Mouse (Mus musculus): ENCODE results near the gene Kctd2. TPM values are rescaled to one million over a fixed set of nuclear protein-coding genes. Genes with fewer than 3 reads are reported as not detected.

Kctd2 gene
- total RNA-seq (2012; rRNA removed), result 14.0 and 19.5 TPM in 2 replicates

- H3K36me3 ChIP-seq (ENCODE audit: control insufficient read depth, insufficient read depth, low read length, poor library complexity, severe bottlenecking), result peaks cover 10% of the 10 kb centered on the region
Observed at GRCm38 (mm10) chr11:115419531-115420237, at the start of gene Kctd2, which contains the start of gene Atp5h. TSS of gene Kctd2 (plus strand) at chr11:115420128. TSS of gene Atp5h (minus strand) at chr11:115419962.

DNA sequence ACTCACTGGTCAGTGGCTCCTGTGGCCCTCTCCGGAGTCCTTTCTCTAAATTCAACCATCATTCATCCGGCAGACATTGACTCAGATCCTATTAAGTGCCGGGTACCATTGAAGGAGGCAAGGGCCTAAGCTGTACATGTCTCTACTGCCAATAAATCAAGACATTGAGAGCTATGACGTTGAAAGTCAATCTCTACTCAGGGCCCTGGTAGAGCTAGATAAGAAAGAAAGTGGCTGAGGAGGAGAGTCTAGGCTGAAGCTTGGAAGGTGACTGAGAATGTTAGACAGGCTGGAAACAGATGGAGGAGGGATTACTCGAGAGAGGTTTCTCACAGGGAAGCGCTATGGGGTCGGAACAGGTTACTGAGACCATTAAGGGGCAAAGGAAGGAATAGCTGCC, 49.6 kb upstream of the Kctd2 start:
- TF ChIP-seq ZNF384 (IDR thresholded peaks at IDR 0.05; ENCODE audit: low read depth, low read length), result no peak
- TF ChIP-seq CHD2 (IDR thresholded peaks at IDR 0.05; ENCODE audit: low read depth, low read length), result no peak
- TF ChIP-seq HCFC1 (IDR thresholded peaks at IDR 0.05; ENCODE audit: borderline replicate concordance, insufficient read depth, low read length), result no peak
- TF ChIP-seq ZC3H11A (IDR thresholded peaks at IDR 0.05; ENCODE audit: borderline replicate concordance, low read depth, low read length), result no peak
- TF ChIP-seq MAFK (IDR thresholded peaks at IDR 0.05; ENCODE audit: insufficient read depth, low read depth, low read length), result no peak
- Histone ChIP-seq H3K4me1 (ENCODE audit: control insufficient read depth in 2 of 2, insufficient read depth in 2 of 2, low read length in 2 of 2, poor library complexity in 1 of 2) (peaks cover 0 to 4% of the 10 kb centered on the region in 2 experiments; a peak in 1 of 4 replicates), H3K9me3 (ENCODE audit: control insufficient read depth, insufficient read depth, low read depth, low read length) (no peaks in the 10 kb centered on the region), H3K36me3 (ENCODE audit: control insufficient read depth, insufficient read depth, low read length, poor library complexity, severe bottlenecking) (no peaks in the 10 kb centered on the region), H3K4me3 (ENCODE audit: insufficient read depth in 1 of 2, low read depth in 1 of 2, low read length in 2 of 2, poor library complexity in 1 of 2, severe bottlenecking in 1 of 2) (no peak overlapping the region), H3K27ac (ENCODE audit: insufficient read depth, low read depth, low read length, poor library complexity, severe bottlenecking) (no peak overlapping the region), H3K9ac (ENCODE audit: insufficient read depth, low read depth, low read length, poor library complexity, severe bottlenecking) (no peak overlapping the region)
- DNase-seq (ENCODE audit: low read depth, low spot score), result no peak
- in situ Hi-C loops (cut with MboI; ENCODE audit: low sequenced_read_pairs in 2 of 2, unreplicated experiment in 2 of 2), result no loop called here

More at GRCm38 (mm10) chr11:115419531-115420237, at the start of gene Kctd2, which contains the start of gene Atp5h:
- TF ChIP-seq MAFK (IDR thresholded peaks at IDR 0.05; ENCODE audit: insufficient read depth, low read depth, low read length) (no peak), CHD2 (IDR thresholded peaks at IDR 0.05; ENCODE audit: low read depth, low read length) (peak; percentile 80), HCFC1 (IDR thresholded peaks at IDR 0.05; ENCODE audit: borderline replicate concordance, insufficient read depth, low read length) (peak; percentile 31; the same call in 1 of the 2 replicates)
- Histone ChIP-seq H3K4me3 (ENCODE audit: insufficient read depth in 1 of 2, low read depth in 1 of 2, low read length in 2 of 2, poor library complexity in 1 of 2, severe bottlenecking in 1 of 2) (peak within 1 kb of the TSS; percentile 91 to 97), H3K9me3 (ENCODE audit: control insufficient read depth, insufficient read depth, low read depth, low read length) (no peaks in the 10 kb centered on the region), H3K4me1 (ENCODE audit: control insufficient read depth in 2 of 2, insufficient read depth in 2 of 2, low read length in 2 of 2, poor library complexity in 1 of 2) (peaks cover 0 to 6% of the 10 kb centered on the region in 2 experiments; a peak in 2 of 4 replicates), H3K27ac (ENCODE audit: insufficient read depth, low read depth, low read length, poor library complexity, severe bottlenecking) (peak within 1 kb of the TSS; percentile 37; the same call in 1 of the 2 replicates), H3K9ac (ENCODE audit: insufficient read depth, low read depth, low read length, poor library complexity, severe bottlenecking) (peak within 1 kb of the TSS; percentile 92)
- peak; percentile 92 for DNase-seq (ENCODE audit: low read depth, low spot score)
- in situ Hi-C loops (cut with MboI; ENCODE audit: low sequenced_read_pairs in 2 of 2, unreplicated experiment in 2 of 2), result no loop called here

DNA sequence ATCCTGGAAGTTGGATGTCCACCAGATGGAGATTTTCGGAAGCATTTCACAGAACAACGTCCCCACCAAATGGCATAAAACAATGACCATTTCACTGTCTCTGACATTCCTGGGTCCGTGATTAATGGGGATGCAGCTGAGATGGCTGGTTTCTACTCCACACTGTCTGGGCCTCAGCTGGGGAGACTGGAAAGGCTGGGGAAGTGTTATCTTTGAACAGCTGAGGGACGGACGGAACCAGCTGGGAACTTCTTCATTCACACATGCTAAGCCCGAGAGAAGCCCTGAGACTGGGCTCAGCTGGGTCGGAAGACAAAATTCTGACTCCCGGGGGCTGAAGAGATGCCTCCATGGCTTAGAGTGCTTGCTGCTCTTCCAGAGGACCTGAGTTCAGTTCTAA, 48.6 kb upstream of the Kctd2 start:
- H3K4me1 ChIP-seq (ENCODE audit: control insufficient read depth in 2 of 2, insufficient read depth in 2 of 2, low read length in 2 of 2, poor library complexity in 1 of 2), result peaks cover 0 to 4% of the 10 kb centered on the region in 2 experiments; a peak in 1 of 4 replicates
- no peaks in the 10 kb centered on the region for H3K36me3 ChIP-seq (ENCODE audit: control insufficient read depth, insufficient read depth, low read length, poor library complexity, severe bottlenecking)
- DNase-seq (ENCODE audit: low read depth, low spot score), result no peak
- in situ Hi-C loops (cut with MboI; ENCODE audit: low sequenced_read_pairs in 2 of 2, unreplicated experiment in 2 of 2), result no loop called here
- H3K9me3 ChIP-seq (ENCODE audit: control insufficient read depth, insufficient read depth, low read depth, low read length), result no peaks in the 10 kb centered on the region
- H3K9ac ChIP-seq (ENCODE audit: insufficient read depth, low read depth, low read length, poor library complexity, severe bottlenecking), result no peak overlapping the region
- TF ChIP-seq ZNF384 (IDR thresholded peaks at IDR 0.05; ENCODE audit: low read depth, low read length), result no peak
- no peak for TF ChIP-seq CHD2 (IDR thresholded peaks at IDR 0.05; ENCODE audit: low read depth, low read length)
- TF ChIP-seq ZC3H11A (IDR thresholded peaks at IDR 0.05; ENCODE audit: borderline replicate concordance, low read depth, low read length), result no peak
- TF ChIP-seq MAFK (IDR thresholded peaks at IDR 0.05; ENCODE audit: insufficient read depth, low read depth, low read length), result no peak
- no peak for TF ChIP-seq HCFC1 (IDR thresholded peaks at IDR 0.05; ENCODE audit: borderline replicate concordance, insufficient read depth, low read length)
- no peak overlapping the region for H3K4me3 ChIP-seq (ENCODE audit: insufficient read depth in 1 of 2, low read depth in 1 of 2, low read length in 2 of 2, poor library complexity in 1 of 2, severe bottlenecking in 1 of 2)
- H3K27ac ChIP-seq (ENCODE audit: insufficient read depth, low read depth, low read length, poor library complexity, severe bottlenecking), result no peak overlapping the region

DNA sequence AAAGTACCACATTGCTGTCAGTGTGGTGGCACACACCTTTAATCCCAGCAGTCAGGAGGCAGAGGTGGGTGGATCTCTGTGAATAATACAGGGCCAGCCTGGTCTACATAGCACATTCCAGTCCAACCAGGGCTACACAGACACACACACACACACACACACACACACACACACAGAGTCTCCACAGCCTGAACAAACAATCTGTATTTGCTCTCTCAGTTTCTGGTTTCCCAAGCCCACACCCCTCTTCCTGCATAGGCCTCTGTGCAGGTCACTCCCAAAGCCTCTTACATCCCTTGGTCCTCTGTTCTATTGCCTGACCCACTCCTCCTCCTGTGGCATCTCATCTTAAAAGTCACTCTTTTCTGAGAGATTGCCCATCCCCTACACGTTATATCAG, 47.9 kb upstream of the Kctd2 start:
- no peak overlapping the region for H3K27ac ChIP-seq (ENCODE audit: insufficient read depth, low read depth, low read length, poor library complexity, severe bottlenecking)
- no peaks in the 10 kb centered on the region for H3K9me3 ChIP-seq (ENCODE audit: control insufficient read depth, insufficient read depth, low read depth, low read length)
- in situ Hi-C loops (cut with MboI; ENCODE audit: low sequenced_read_pairs in 2 of 2, unreplicated experiment in 2 of 2), result no loop called here
- no peak overlapping the region for H3K9ac ChIP-seq (ENCODE audit: insufficient read depth, low read depth, low read length, poor library complexity, severe bottlenecking)
- no peak overlapping the region for H3K4me3 ChIP-seq (ENCODE audit: insufficient read depth in 1 of 2, low read depth in 1 of 2, low read length in 2 of 2, poor library complexity in 1 of 2, severe bottlenecking in 1 of 2)
- no peak for TF ChIP-seq CHD2 (IDR thresholded peaks at IDR 0.05; ENCODE audit: low read depth, low read length)
- no peak for TF ChIP-seq ZNF384 (IDR thresholded peaks at IDR 0.05; ENCODE audit: low read depth, low read length)
- no peak for TF ChIP-seq HCFC1 (IDR thresholded peaks at IDR 0.05; ENCODE audit: borderline replicate concordance, insufficient read depth, low read length)
- no peak for TF ChIP-seq MAFK (IDR thresholded peaks at IDR 0.05; ENCODE audit: insufficient read depth, low read depth, low read length)
- no peak for TF ChIP-seq ZC3H11A (IDR thresholded peaks at IDR 0.05; ENCODE audit: borderline replicate concordance, low read depth, low read length)
- no peaks in the 10 kb centered on the region for H3K36me3 ChIP-seq (ENCODE audit: control insufficient read depth, insufficient read depth, low read length, poor library complexity, severe bottlenecking)
- DNase-seq (ENCODE audit: low read depth, low spot score), result no peak
- peaks cover 0 to 2% of the 10 kb centered on the region in 2 experiments; a peak in 1 of 4 replicates for H3K4me1 ChIP-seq (ENCODE audit: control insufficient read depth in 2 of 2, insufficient read depth in 2 of 2, low read length in 2 of 2, poor library complexity in 1 of 2)

Measured in ES-E14 (cell line).